Mouse (Mus musculus): ENCODE results near the gene Gm42791. TPM values are rescaled to one million over a fixed set of nuclear protein-coding genes. Genes with fewer than 3 reads are reported as not detected.

The Gm42791 gene
- total and polyA plus RNA-seq, 3 experiments, result 0.42 to 1.3 TPM; not detected in 1

GRCm38 (mm10) chr5:148924051-148924450 is 70.9 kb downstream of the Gm42791 start:
- in situ Hi-C loops (cut with MboI; ENCODE audit: low pct_ligation_motif_present, low pct_unique_long_range_greater_than_20kb, low sequenced_read_pairs) (no loop called here), dilution Hi-C loops (cut with MboI; ENCODE audit: extremely low pct_ligation_motif_present, extremely low pct_unique_long_range_greater_than_20kb, low sequenced_read_pairs) (no loop called here)
- Histone ChIP-seq H3K4me2 (ENCODE audit: insufficient read depth, low read depth, poor library complexity, severe bottlenecking) (no peak overlapping the region), H3K9me3 (replicated peaks; ENCODE audit: low read length) (no peaks in the 10 kb centered on the region), H3K36me3 (replicated peaks in 1 of 2; ENCODE audit: control insufficient read depth in 1 of 2, insufficient read depth in 1 of 2, low read length in 1 of 2) (peaks cover 7 to 24% of the 10 kb centered on the region in 2 experiments), H3K4me1 (ENCODE audit: control insufficient read depth in 1 of 2, insufficient read depth in 2 of 2) (peaks cover 3 to 19% of the 10 kb centered on the region in 2 experiments; a peak in 3 of 4 replicates), H3K9ac (ENCODE audit: insufficient read depth, low read depth) (no peak overlapping the region), H3K79me2 (replicated peaks; ENCODE audit: control insufficient read depth, extremely low read depth, insufficient read depth, poor library complexity, severe bottlenecking) (no peaks in the 10 kb centered on the region), H3K4me3 (replicated peaks in 1 of 3; ENCODE audit: low read depth in 2 of 3, low read length in 2 of 3, poor library complexity in 1 of 3) (no peak overlapping the region), H3K27ac (ENCODE audit: insufficient read depth, low read depth) (no peak overlapping the region), H3K27me3 (replicated peaks) (no peaks in the 10 kb centered on the region)
- no peak for DNase-seq (ENCODE audit: extremely low read depth)
- TF ChIP-seq MAX (IDR thresholded peaks at IDR 0.05; ENCODE audit: low read length) (no peak), TCF12 (IDR thresholded peaks at IDR 0.05; ENCODE audit: low read depth, low read length) (no peak), SIN3A (IDR thresholded peaks at IDR 0.05; ENCODE audit: low read length) (no peak), RAD21 (IDR thresholded peaks at IDR 0.05; ENCODE audit: low read depth, low read length) (no peak), ZMIZ1 (IDR thresholded peaks at IDR 0.05; ENCODE audit: low read depth, low read length) (no peak), ELF1 (IDR thresholded peaks at IDR 0.05; ENCODE audit: low read depth, low read length) (no peak), USF1 (IDR thresholded peaks at IDR 0.05; ENCODE audit: low read depth, low read length) (no peak), MEF2A (IDR thresholded peaks at IDR 0.05; ENCODE audit: borderline replicate concordance, low read depth, low read length) (no peak), POLR2A (IDR thresholded peaks at IDR 0.05; ENCODE audit: low read depth, low read length) (no peak), ZNF384 (IDR thresholded peaks at IDR 0.05; ENCODE audit: low read depth, low read length) (no peak), POLR2AphosphoS2 (IDR thresholded peaks at IDR 0.05; ENCODE audit: low read depth, low read length) (no peak), GABPA (IDR thresholded peaks at IDR 0.05; ENCODE audit: insufficient replicate concordance, low read depth, low read length) (no peak), USF2 (conservative IDR thresholded peaks at IDR 0.05; ENCODE audit: low read depth, low read length) (no peak), NRF1 (IDR thresholded peaks at IDR 0.05; ENCODE audit: low read depth, low read length) (no peak), TBP (conservative IDR thresholded peaks at IDR 0.05; ENCODE audit: low read depth, low read length) (no peak), E2F4 (IDR thresholded peaks at IDR 0.05; ENCODE audit: insufficient replicate concordance, low read depth, low read length) (no peak), SMC3 (IDR thresholded peaks at IDR 0.05; ENCODE audit: low read depth, low read length) (no peak), CTCF (conservative IDR thresholded peaks at IDR 0.05 in 1 of 2, IDR thresholded peaks at IDR 0.05 in 1 of 2; ENCODE audit: low read depth in 2 of 2, low read length in 2 of 2) (no peak)

DNA sequence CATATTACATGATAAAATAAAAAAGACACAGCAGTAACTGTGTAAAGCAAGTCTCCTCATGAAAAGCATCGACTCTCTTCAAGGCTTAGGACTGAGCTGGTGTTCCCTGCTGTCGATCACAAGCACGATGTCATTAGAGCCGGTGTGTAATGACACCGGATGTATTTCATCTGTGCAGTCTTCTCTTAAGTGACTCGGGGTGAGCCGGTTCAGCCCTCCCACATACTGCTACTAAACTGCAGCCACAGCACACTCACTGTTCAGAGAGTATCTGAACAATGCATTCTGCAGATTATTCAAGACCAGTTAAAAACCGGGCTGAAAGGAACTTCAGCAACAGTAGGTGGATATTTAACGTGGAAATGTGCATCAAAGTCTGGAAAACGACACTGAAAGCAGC is 71.5 kb downstream of the Gm42791 start:
- Histone ChIP-seq H3K27ac (ENCODE audit: insufficient read depth, low read depth) (no peak overlapping the region), H3K4me1 (ENCODE audit: control insufficient read depth in 1 of 2, insufficient read depth in 2 of 2) (peaks cover 3 to 18% of the 10 kb centered on the region in 2 experiments; a peak in 3 of 4 replicates), H3K4me3 (replicated peaks in 1 of 3; ENCODE audit: low read depth in 2 of 3, low read length in 2 of 3, poor library complexity in 1 of 3) (no peak overlapping the region), H3K79me2 (replicated peaks; ENCODE audit: control insufficient read depth, extremely low read depth, insufficient read depth, poor library complexity, severe bottlenecking) (no peaks in the 10 kb centered on the region), H3K9ac (ENCODE audit: insufficient read depth, low read depth) (no peak overlapping the region), H3K4me2 (ENCODE audit: insufficient read depth, low read depth, poor library complexity, severe bottlenecking) (no peak overlapping the region), H3K9me3 (replicated peaks; ENCODE audit: low read length) (no peaks in the 10 kb centered on the region), H3K27me3 (replicated peaks) (no peaks in the 10 kb centered on the region), H3K36me3 (replicated peaks in 1 of 2; ENCODE audit: control insufficient read depth in 1 of 2, insufficient read depth in 1 of 2, low read length in 1 of 2) (peaks cover 7 to 31% of the 10 kb centered on the region in 2 experiments)
- TF ChIP-seq UBTF (IDR thresholded peaks at IDR 0.05; ENCODE audit: low read depth, low read length) (no peak), ETS1 (conservative IDR thresholded peaks at IDR 0.05; ENCODE audit: low read depth, low read length) (no peak), ZKSCAN1 (IDR thresholded peaks at IDR 0.05; ENCODE audit: borderline replicate concordance, low read depth, low read length) (no peak), ELF1 (IDR thresholded peaks at IDR 0.05; ENCODE audit: low read depth, low read length) (no peak), MXI1 (IDR thresholded peaks at IDR 0.05; ENCODE audit: low read depth, low read length) (no peak), JUN (IDR thresholded peaks at IDR 0.05; ENCODE audit: insufficient read depth, low read depth, low read length) (no peak), POLR2AphosphoS2 (IDR thresholded peaks at IDR 0.05; ENCODE audit: low read depth, low read length) (no peak), CTCF (conservative IDR thresholded peaks at IDR 0.05 in 1 of 2, IDR thresholded peaks at IDR 0.05 in 1 of 2; ENCODE audit: low read depth in 2 of 2, low read length in 2 of 2) (no peak), MYC (IDR thresholded peaks at IDR 0.05; ENCODE audit: low read depth, low read length) (no peak), ZC3H11A (IDR thresholded peaks at IDR 0.05; ENCODE audit: low read depth, low read length) (no peak), TCF12 (IDR thresholded peaks at IDR 0.05; ENCODE audit: low read depth, low read length) (no peak), USF1 (IDR thresholded peaks at IDR 0.05; ENCODE audit: low read depth, low read length) (no peak), ZNF384 (IDR thresholded peaks at IDR 0.05; ENCODE audit: low read depth, low read length) (no peak), GABPA (IDR thresholded peaks at IDR 0.05; ENCODE audit: insufficient replicate concordance, low read depth, low read length) (no peak), HCFC1 (IDR thresholded peaks at IDR 0.05; ENCODE audit: low read depth, low read length) (no peak), BHLHE40 (IDR thresholded peaks at IDR 0.05; ENCODE audit: low read depth, low read length) (no peak), CHD2 (IDR thresholded peaks at IDR 0.05; ENCODE audit: low read length) (no peak)
- dilution Hi-C loops (cut with MboI; ENCODE audit: extremely low pct_ligation_motif_present, extremely low pct_unique_long_range_greater_than_20kb, low sequenced_read_pairs) (no loop called here), in situ Hi-C loops (cut with MboI; ENCODE audit: low pct_ligation_motif_present, low pct_unique_long_range_greater_than_20kb, low sequenced_read_pairs) (no loop called here)
- no peak for DNase-seq (ENCODE audit: extremely low read depth)
